Mouse (Mus musculus) megakaryocyte, embryonic 14.5 days (primary cell): ENCODE results near the gene Nedd4. TPM values are rescaled to one million over a fixed set of nuclear protein-coding genes. Genes with fewer than 3 reads are reported as not detected.

Experiments used
- H3K27me3 ChIP-seq: replicated peaks from 2 replicates; pipeline ENCODE3; 2012; ENCODE audit warnings: inconsistent platforms
- H3K36me3 ChIP-seq: replicated peaks from 2 replicates; pipeline ENCODE3; 2012; ENCODE audit warnings: low read length, inconsistent platforms, mixed read lengths
- H3K4me1 ChIP-seq: 2 replicates; pipeline ENCODE4 v1.6.1; 2012; ENCODE audit warnings: inconsistent platforms
- H3K4me3 ChIP-seq: replicated peaks from 2 replicates; pipeline ENCODE3; 2012; ENCODE audit warnings: moderate library complexity, mild to moderate bottlenecking, inconsistent platforms
- H3K9me3 ChIP-seq: 2 replicates; pipeline ENCODE4 v1.6.1; 2012; ENCODE audit warnings: inconsistent platforms
- FLI1 ChIP-seq: IDR thresholded peaks from 2 replicates; pipeline ENCODE4 v1.6.1; 2012; ENCODE audit warnings: low read length, inconsistent platforms, mixed read lengths
- GATA1 ChIP-seq: IDR thresholded peaks from 3 replicates; pipeline ENCODE4 v1.6.1; 2012; ENCODE audit warnings: mixed read lengths, low read length, inconsistent platforms, borderline replicate concordance
- polyA plus RNA-seq: library from polyadenylated mRNA; stranded (reverse); fragments of >175 nt; gene quantifications from 2 replicates; pipeline ENCODE4 v1.2.3, GENCODE M21; 2012; ENCODE audit warnings: low replicate concordance; ENCODE audit not compliant: insufficient read depth

Nedd4 gene
- polyA plus RNA-seq, 1 experiment: 24.7 TPM

DNA sequence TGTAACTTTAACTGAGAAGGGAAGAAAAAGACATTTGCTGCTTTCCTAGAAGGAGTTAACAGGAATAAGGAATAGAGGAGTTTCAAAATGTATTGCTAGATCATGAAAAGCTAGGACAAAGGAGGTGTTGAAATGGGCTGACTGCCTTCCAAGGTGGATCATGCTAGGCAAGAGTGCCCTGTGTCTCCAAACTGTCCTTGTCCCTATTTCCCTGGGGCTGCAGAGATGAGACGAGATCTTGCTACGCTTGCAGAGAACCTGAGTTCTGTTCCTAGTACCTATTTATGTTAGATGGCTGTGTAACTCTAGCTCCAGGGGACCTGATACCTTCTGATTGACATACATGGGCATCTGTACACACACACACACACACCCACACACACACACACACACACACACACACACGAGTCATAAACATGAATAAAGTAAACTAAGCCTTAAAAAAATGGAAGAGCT is 13.6 kb downstream of the Nedd4 start:
- TF ChIP-seq FLI1 (no peak), GATA1 (no peak)
- Histone ChIP-seq H3K9me3 (no peaks in the 10 kb centered on the region), H3K4me1 (peaks cover 38% of the 10 kb centered on the region), H3K27me3 (no peaks in the 10 kb centered on the region), H3K36me3 (peaks cover 85% of the 10 kb centered on the region), H3K4me3 (no peak overlapping the region)

DNA sequence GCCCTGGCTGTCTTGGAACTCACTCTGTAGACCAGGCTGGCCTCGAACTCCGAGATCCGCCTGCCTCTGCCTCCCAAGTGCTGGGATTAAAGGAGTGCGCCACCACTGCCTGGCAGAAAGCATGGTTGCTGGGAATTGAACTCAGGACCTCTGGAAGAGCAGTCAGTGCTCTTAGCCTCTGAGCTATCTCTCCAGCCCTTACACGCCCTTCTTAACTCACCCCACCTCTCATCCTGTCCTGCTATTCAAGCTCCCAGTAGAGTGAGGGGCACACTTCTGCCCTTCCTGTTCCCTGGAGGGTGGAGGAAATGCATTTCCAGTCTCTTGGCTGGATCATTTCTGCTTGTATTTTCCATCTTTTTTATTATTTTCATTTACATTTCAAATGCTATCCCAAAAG is 15.5 kb downstream of the Nedd4 start:
- TF ChIP-seq GATA1 (no peak), FLI1 (no peak)
- Histone ChIP-seq H3K27me3 (no peaks in the 10 kb centered on the region), H3K9me3 (no peaks in the 10 kb centered on the region), H3K4me3 (no peak overlapping the region), H3K36me3 (peaks cover 84% of the 10 kb centered on the region), H3K4me1 (peaks cover 48% of the 10 kb centered on the region)

DNA sequence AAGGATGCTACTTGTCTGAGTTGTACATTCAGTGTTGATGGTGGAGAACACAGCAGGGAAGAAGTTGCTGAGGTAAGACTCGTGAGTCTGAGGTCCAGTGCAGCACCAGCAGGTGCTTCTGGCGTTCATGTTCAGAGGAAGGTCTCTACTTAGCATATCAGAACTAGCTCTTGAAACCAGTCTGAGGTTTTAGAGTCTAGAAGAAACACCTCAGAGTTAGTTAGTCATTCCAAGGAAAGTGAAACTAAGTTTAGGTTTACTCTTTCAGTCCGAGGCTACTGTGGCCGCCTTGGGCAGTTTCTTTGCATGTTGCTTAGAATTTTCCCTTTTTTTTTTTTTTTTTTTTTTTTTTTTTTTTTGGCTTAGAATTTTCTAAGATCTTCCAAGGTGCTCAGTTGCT is 16.6 kb downstream of the Nedd4 start:
- TF ChIP-seq GATA1: no peak
- no peak for TF ChIP-seq FLI1
- peaks cover 81% of the 10 kb centered on the region for H3K36me3 ChIP-seq
- no peak overlapping the region for H3K4me3 ChIP-seq
- no peaks in the 10 kb centered on the region for H3K9me3 ChIP-seq
- peaks cover 48% of the 10 kb centered on the region for H3K4me1 ChIP-seq
- H3K27me3 ChIP-seq: no peaks in the 10 kb centered on the region

DNA sequence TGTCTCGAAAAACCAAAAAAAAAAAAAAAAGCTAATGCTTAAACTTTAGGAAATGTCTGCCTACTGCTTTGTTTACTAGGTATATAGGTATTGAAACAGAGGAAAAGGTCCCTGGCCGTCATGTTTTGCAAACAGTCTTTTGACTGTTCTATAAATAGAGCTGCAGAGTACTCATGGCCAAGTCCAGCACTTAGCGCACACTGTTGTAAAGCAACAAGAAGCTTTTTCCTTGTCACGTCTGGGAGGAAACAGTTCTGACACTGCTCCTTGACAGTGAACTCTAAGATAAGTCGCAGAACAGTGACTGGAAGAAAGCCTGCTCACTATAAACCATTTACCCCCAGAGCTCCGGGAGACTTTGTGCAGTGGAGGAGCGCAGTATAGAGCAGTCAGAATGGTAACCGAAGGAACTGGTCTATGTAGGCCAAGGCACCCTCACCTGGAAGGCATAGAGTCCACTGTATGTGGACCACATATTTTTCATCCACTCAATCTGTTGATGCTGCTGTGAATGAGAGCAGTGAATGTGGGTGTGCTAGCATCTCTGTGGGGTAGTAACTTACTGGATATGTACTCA is 19.6 kb downstream of the Nedd4 start:
- Histone ChIP-seq H3K27me3 (no peaks in the 10 kb centered on the region), H3K36me3 (peaks cover 78% of the 10 kb centered on the region), H3K4me1 (peaks cover 35% of the 10 kb centered on the region)

DNA sequence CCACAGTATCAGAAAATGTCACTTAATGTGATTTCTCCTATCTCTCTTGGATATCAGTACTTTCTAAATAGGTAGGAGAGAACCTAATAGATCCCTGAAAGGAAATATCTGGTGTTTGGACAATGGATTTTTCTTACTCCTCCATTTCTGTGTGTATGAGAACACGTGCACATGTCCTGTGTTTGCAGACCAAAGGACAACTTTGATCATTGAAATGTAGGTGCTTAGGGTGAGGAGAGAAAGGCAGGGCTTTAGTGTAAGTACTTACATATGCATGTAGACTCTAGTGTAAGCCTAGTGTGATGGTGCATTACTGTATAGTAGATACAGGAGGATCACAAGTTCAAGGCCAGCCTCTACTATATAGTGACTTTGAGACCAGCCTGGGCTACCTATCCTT is 21.1 kb downstream of the Nedd4 start:
- Histone ChIP-seq H3K9me3 (no peaks in the 10 kb centered on the region), H3K4me3 (no peak overlapping the region), H3K27me3 (no peaks in the 10 kb centered on the region), H3K36me3 (peaks cover 78% of the 10 kb centered on the region), H3K4me1 (peaks cover 29% of the 10 kb centered on the region)
- no peak for TF ChIP-seq GATA1
- TF ChIP-seq FLI1: no peak

More for the DNA sequence above, 19.6 kb downstream of the Nedd4 start:
- Histone ChIP-seq H3K4me3 (peak overlapping the region; percentile 83), H3K9me3 (no peaks in the 10 kb centered on the region)
- no peak for TF ChIP-seq GATA1
- TF ChIP-seq FLI1: no peak

DNA sequence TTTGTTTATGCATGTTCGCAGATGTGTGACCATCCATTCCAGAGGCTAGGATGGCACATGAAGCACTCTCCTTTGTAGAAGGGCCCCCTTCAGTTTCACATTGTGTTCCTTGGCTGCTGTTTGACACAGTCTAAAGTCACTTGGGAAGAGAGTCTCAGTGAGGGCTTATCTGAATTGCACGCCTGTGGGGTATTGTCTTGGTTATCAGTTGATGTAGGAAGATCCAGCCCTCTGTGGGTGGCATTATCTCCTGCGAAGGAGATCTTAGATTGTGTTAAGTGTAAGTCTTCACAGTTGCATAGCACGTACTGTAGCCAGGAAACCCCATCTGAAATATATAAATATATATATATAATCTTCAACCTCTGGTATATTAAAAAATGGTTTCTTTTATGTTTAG is 23.1 kb downstream of the Nedd4 start:
- H3K4me1 ChIP-seq: peaks cover 22% of the 10 kb centered on the region
- H3K9me3 ChIP-seq: no peaks in the 10 kb centered on the region
- TF ChIP-seq FLI1 (no peak), GATA1 (no peak)
- peaks cover 81% of the 10 kb centered on the region for H3K36me3 ChIP-seq
- H3K27me3 ChIP-seq: no peaks in the 10 kb centered on the region
- no peak overlapping the region for H3K4me3 ChIP-seq

DNA sequence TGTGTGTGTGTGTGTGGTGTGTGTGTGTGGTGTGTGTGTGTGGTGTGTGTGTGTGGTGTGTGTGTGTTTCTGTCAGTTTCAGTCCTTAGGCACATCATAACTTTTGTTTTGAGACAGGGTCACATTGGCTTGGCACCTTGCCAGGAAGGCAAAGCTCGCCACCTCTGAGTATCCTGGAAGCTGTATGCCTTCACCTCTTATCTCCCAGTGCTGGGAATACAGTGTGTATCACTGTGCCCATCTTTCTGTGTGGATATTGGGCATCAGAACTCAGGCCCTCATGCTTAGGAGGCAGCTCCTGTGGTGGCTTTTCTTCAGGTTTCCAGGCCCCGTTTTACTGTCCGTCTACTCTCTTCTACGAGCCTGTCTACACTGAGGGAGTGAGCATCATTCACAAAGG is 24.4 kb downstream of the Nedd4 start:
- H3K36me3 ChIP-seq: peaks cover 94% of the 10 kb centered on the region

DNA sequence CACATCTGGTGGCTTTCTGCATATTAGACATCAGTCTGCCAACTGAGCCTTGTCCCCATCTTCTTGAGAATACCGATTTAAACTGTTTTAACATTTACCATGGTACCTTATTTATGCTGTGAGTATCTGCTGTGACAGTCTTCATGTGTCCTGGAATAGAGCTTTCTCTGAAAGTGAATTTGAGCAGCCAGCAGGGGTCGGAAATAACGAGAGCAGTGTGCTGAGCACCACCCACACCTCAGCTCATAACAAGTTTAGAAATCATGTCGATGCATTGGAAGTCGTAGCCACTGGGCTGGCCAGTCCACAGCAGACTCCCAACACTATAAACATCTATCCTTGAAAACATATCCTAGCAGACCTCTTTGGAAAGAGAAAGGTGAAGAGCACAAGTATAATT is 27.4 kb downstream of the Nedd4 start:
- Histone ChIP-seq H3K9me3 (no peaks in the 10 kb centered on the region), H3K4me3 (no peak overlapping the region), H3K36me3 (peaks cover 97% of the 10 kb centered on the region), H3K4me1 (peaks cover 23% of the 10 kb centered on the region), H3K27me3 (no peaks in the 10 kb centered on the region)
- TF ChIP-seq FLI1: no peak
- no peak for TF ChIP-seq GATA1

More for the DNA sequence above, 24.4 kb downstream of the Nedd4 start:
- Histone ChIP-seq H3K4me3 (no peak overlapping the region), H3K4me1 (peaks cover 22% of the 10 kb centered on the region), H3K27me3 (no peaks in the 10 kb centered on the region), H3K9me3 (no peaks in the 10 kb centered on the region)
- TF ChIP-seq GATA1: no peak
- no peak for TF ChIP-seq FLI1

DNA sequence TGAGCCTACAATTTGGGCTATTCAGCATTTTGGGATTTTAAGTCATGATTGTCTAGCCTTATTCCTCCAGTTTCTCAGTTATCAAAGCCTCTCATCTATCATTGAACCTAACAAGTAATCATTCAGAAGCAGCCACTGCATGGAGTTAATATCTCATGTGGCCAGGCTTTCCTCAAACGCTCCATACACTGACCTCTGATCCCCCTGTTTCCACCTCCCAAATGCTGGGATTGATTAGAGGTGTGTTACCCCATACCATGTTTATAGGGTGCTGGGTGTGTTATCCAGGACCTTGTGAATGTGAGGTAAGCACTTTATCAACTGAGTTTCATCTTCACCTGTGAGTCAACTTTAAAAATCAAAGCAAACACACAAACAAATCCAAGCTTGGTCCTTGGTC is 28.7 kb downstream of the Nedd4 start:
- H3K4me3 ChIP-seq: no peak overlapping the region
- TF ChIP-seq FLI1: no peak
- TF ChIP-seq GATA1: no peak
- H3K27me3 ChIP-seq: no peaks in the 10 kb centered on the region
- peaks cover 99% of the 10 kb centered on the region for H3K36me3 ChIP-seq
- no peaks in the 10 kb centered on the region for H3K9me3 ChIP-seq
- peaks cover 21% of the 10 kb centered on the region for H3K4me1 ChIP-seq

DNA sequence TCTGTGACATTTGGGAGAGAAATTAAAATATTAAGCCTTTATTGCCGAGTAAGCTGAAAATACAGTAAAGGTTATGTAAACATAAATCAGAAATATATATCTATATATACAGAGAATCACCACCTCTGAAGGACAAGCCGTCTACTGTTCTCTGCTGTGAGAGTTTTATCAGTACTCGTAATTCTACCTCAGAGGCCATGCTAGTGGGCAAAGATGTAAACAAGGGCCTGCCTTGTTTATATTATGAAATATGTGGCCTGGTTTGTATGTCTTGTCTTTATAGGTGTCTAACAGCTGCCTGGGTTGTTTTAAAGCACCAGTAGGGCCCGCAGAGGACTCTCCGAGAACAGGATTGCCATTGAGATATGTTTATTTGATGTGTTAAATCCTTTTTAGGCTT is 29.8 kb downstream of the Nedd4 start:
- H3K4me3 ChIP-seq: no peak overlapping the region
- peaks cover 99% of the 10 kb centered on the region for H3K36me3 ChIP-seq
- H3K9me3 ChIP-seq: no peaks in the 10 kb centered on the region
- no peaks in the 10 kb centered on the region for H3K27me3 ChIP-seq
- H3K4me1 ChIP-seq: peaks cover 24% of the 10 kb centered on the region
- no peak for TF ChIP-seq GATA1
- no peak for TF ChIP-seq FLI1

DNA sequence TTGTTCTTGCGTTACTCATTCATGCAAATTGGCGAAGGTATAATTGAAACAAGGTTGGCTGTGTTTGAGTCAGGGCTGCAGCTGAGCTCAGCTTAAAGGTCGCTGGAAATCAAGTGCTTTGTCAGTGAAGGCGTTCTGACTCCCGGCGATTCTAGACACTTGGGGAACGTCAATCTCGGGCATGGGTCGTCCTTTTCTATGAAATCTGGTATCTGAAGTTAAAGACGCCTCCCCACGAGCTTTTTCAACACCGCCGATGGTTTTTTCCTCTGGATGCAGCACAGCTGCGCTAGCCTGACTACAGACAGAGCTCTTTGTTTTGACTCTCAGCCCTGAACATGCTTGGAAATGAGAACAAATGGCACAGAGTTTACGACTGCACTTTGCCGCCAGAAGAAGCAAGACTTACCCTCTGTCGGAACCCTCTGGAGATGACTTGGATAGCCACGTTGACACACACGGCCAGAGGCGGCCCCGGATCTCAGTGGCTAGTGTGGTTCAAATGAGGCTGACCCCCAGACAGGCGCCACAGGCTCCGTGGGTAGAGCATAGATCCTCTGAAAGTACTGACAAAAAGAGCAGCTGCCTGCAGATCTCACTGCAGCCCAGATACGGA is 31.0 kb downstream of the Nedd4 start:
- H3K9me3 ChIP-seq: no peaks in the 10 kb centered on the region
- H3K36me3 ChIP-seq: peaks cover 98% of the 10 kb centered on the region
- no peaks in the 10 kb centered on the region for H3K27me3 ChIP-seq
- peaks cover 29% of the 10 kb centered on the region for H3K4me1 ChIP-seq
- TF ChIP-seq GATA1 (no peak), FLI1 (no peak)
- no peak overlapping the region for H3K4me3 ChIP-seq
